Mouse (Mus musculus): ENCODE measurements around the gene Tex2. TPM values are rescaled to one million over a fixed set of nuclear protein-coding genes. Genes with fewer than 3 reads are reported as not detected.
"Not testable (repeated sequence)": the region's sequence is repeated elsewhere in the genome, so short reads cannot be mapped to it uniquely, and the experiment has no call there.

The Tex2 gene
- polyA plus RNA-seq, 1 experiment from 2014 or later = 14.2 TPM

GRCm38 (mm10) chr11:106642966-106643637 lies 29.9 kb upstream of the Tex2 start:
- ATAC-seq (replicated peaks; ENCODE audit: extremely low read depth, insufficient read depth, low FRiP score) = no peak
- H3K9ac ChIP-seq (ENCODE audit: low read length) = no peak overlapping the region
- no peaks in the 10 kb centered on the region for H3K27me3 ChIP-seq (ENCODE audit: control insufficient read depth, insufficient read depth, low read length)
- H3K9me3 ChIP-seq (replicated peaks; ENCODE audit: control insufficient read depth, low read length) = no peaks in the 10 kb centered on the region
- peaks cover 12% of the 10 kb centered on the region for H3K4me1 ChIP-seq (ENCODE audit: control insufficient read depth, insufficient read depth, low read length)
- no peak overlapping the region for H3K4me2 ChIP-seq (ENCODE audit: low read depth, low read length)
- H3K4me3 ChIP-seq (ENCODE audit: low read length) = no peak overlapping the region
- H3K36me3 ChIP-seq (ENCODE audit: control insufficient read depth, insufficient read depth) = no peaks in the 10 kb centered on the region
- no peak overlapping the region for H3K27ac ChIP-seq (ENCODE audit: low read length)
- WGBS = 77% methylated on average over 8 of the region's 8 CpGs

- Histone ChIP-seq H3K9me3 (replicated peaks; ENCODE audit: control insufficient read depth, low read length) (no peaks in the 10 kb centered on the region), H3K4me2 (ENCODE audit: low read depth, low read length) (no peak overlapping the region), H3K4me3 (ENCODE audit: low read length) (no peak overlapping the region), H3K27ac (ENCODE audit: low read length) (no peak overlapping the region), H3K4me1 (ENCODE audit: control insufficient read depth, insufficient read depth, low read length) (peaks cover 12% of the 10 kb centered on the region), H3K27me3 (ENCODE audit: control insufficient read depth, insufficient read depth, low read length) (no peaks in the 10 kb centered on the region), H3K36me3 (ENCODE audit: control insufficient read depth, insufficient read depth) (no peaks in the 10 kb centered on the region), H3K9ac (ENCODE audit: low read length) (no peak overlapping the region)
- WGBS = 45% methylated on average over 1 of the region's 1 CpGs
- ATAC-seq (replicated peaks; ENCODE audit: extremely low read depth, insufficient read depth, low FRiP score) = no peak
Measured at GRCm38 (mm10) chr11:106641580-106641979, 28.4 kb upstream of the Tex2 start.

- H3K27me3 ChIP-seq (ENCODE audit: control insufficient read depth, insufficient read depth, low read length) = no peaks in the 10 kb centered on the region
- H3K9ac ChIP-seq (ENCODE audit: low read length) = no peak overlapping the region
- H3K27ac ChIP-seq (ENCODE audit: low read length) = no peak overlapping the region
- H3K4me2 ChIP-seq (ENCODE audit: low read depth, low read length) = no peak overlapping the region; the same call in 1 of the 2 replicates
- ATAC-seq (replicated peaks; ENCODE audit: extremely low read depth, insufficient read depth, low FRiP score) = no peak
- no peaks in the 10 kb centered on the region for H3K9me3 ChIP-seq (replicated peaks; ENCODE audit: control insufficient read depth, low read length)
- H3K4me1 ChIP-seq (ENCODE audit: control insufficient read depth, insufficient read depth, low read length) = peaks cover 12% of the 10 kb centered on the region
- no peaks in the 10 kb centered on the region for H3K36me3 ChIP-seq (ENCODE audit: control insufficient read depth, insufficient read depth)
- WGBS = 7% methylated on average over 9 of the region's 9 CpGs
- H3K4me3 ChIP-seq (ENCODE audit: low read length) = no peak overlapping the region
Measured at GRCm38 (mm10) chr11:106640059-106640458, 26.8 kb upstream of the Tex2 start.

- Histone ChIP-seq H3K27me3 (ENCODE audit: control insufficient read depth, insufficient read depth, low read length) (no peaks in the 10 kb centered on the region), H3K4me1 (ENCODE audit: control insufficient read depth, insufficient read depth, low read length) (peaks cover 12% of the 10 kb centered on the region), H3K4me3 (ENCODE audit: low read length) (no peak overlapping the region), H3K4me2 (ENCODE audit: low read depth, low read length) (no peak overlapping the region), H3K9me3 (replicated peaks; ENCODE audit: control insufficient read depth, low read length) (no peaks in the 10 kb centered on the region), H3K9ac (ENCODE audit: low read length) (no peak overlapping the region), H3K36me3 (ENCODE audit: control insufficient read depth, insufficient read depth) (no peaks in the 10 kb centered on the region), H3K27ac (ENCODE audit: low read length) (no peak overlapping the region)
- 18% methylated on average over 5 of the region's 5 CpGs for WGBS
- ATAC-seq (replicated peaks; ENCODE audit: extremely low read depth, insufficient read depth, low FRiP score) = 0 out of 2 replicates have a peak, but pooled peaks have one; percentile 42
Measured at GRCm38 (mm10) chr11:106639356-106639692, 26.1 kb upstream of the Tex2 start.

- H3K27ac ChIP-seq (ENCODE audit: low read length) = no peak overlapping the region
- H3K4me3 ChIP-seq (ENCODE audit: low read length) = no peak overlapping the region
- H3K9me3 ChIP-seq (replicated peaks; ENCODE audit: control insufficient read depth, low read length) = no peaks in the 10 kb centered on the region
- H3K4me2 ChIP-seq (ENCODE audit: low read depth, low read length) = no peak overlapping the region
- H3K36me3 ChIP-seq (ENCODE audit: control insufficient read depth, insufficient read depth) = no peaks in the 10 kb centered on the region
- H3K4me1 ChIP-seq (ENCODE audit: control insufficient read depth, insufficient read depth, low read length) = peaks cover 12% of the 10 kb centered on the region
- ATAC-seq (replicated peaks; ENCODE audit: extremely low read depth, insufficient read depth, low FRiP score) = no peak
- WGBS = 47% methylated on average over 9 of the region's 9 CpGs
- H3K27me3 ChIP-seq (ENCODE audit: control insufficient read depth, insufficient read depth, low read length) = no peaks in the 10 kb centered on the region
- no peak overlapping the region for H3K9ac ChIP-seq (ENCODE audit: low read length)
Measured at GRCm38 (mm10) chr11:106638551-106639355, 25.5 kb upstream of the Tex2 start.

GRCm38 (mm10) chr11:106637754-106638153 lies 24.5 kb upstream of the Tex2 start:
- Histone ChIP-seq H3K9me3 (replicated peaks; ENCODE audit: control insufficient read depth, low read length) (0 out of 2 replicates have a peak, but pooled peaks cover 2% of the 10 kb centered on the region), H3K4me1 (ENCODE audit: control insufficient read depth, insufficient read depth, low read length) (peaks cover 12% of the 10 kb centered on the region), H3K9ac (ENCODE audit: low read length) (no peak overlapping the region), H3K4me2 (ENCODE audit: low read depth, low read length) (no peak overlapping the region), H3K27ac (ENCODE audit: low read length) (no peak overlapping the region), H3K36me3 (ENCODE audit: control insufficient read depth, insufficient read depth) (no peaks in the 10 kb centered on the region), H3K4me3 (ENCODE audit: low read length) (no peak overlapping the region), H3K27me3 (ENCODE audit: control insufficient read depth, insufficient read depth, low read length) (no peaks in the 10 kb centered on the region)
- ATAC-seq (replicated peaks; ENCODE audit: extremely low read depth, insufficient read depth, low FRiP score) = no peak
- 41% methylated on average over 7 of the region's 7 CpGs for WGBS

- Histone ChIP-seq H3K4me3 (ENCODE audit: low read length) (no peak overlapping the region), H3K4me1 (ENCODE audit: control insufficient read depth, insufficient read depth, low read length) (peaks cover 12% of the 10 kb centered on the region), H3K9ac (ENCODE audit: low read length) (no peak overlapping the region), H3K36me3 (ENCODE audit: control insufficient read depth, insufficient read depth) (no peaks in the 10 kb centered on the region), H3K27ac (ENCODE audit: low read length) (no peak overlapping the region), H3K9me3 (replicated peaks; ENCODE audit: control insufficient read depth, low read length) (0 out of 2 replicates have a peak, but pooled peaks cover 7% of the 10 kb centered on the region), H3K27me3 (ENCODE audit: control insufficient read depth, insufficient read depth, low read length) (no peaks in the 10 kb centered on the region), H3K4me2 (ENCODE audit: low read depth, low read length) (no peak overlapping the region)
- no peak for ATAC-seq (replicated peaks; ENCODE audit: extremely low read depth, insufficient read depth, low FRiP score)
- WGBS = 41% methylated on average over 2 of the region's 2 CpGs
Measured at GRCm38 (mm10) chr11:106635946-106636345, 22.7 kb upstream of the Tex2 start.

- ATAC-seq (replicated peaks; ENCODE audit: extremely low read depth, insufficient read depth, low FRiP score); H3K27ac ChIP-seq (ENCODE audit: low read length); H3K4me2 ChIP-seq (ENCODE audit: low read depth, low read length); H3K4me1 ChIP-seq (ENCODE audit: control insufficient read depth, insufficient read depth, low read length); H3K36me3 ChIP-seq (ENCODE audit: control insufficient read depth, insufficient read depth); H3K9ac ChIP-seq (ENCODE audit: low read length); H3K9me3 ChIP-seq (replicated peaks; ENCODE audit: control insufficient read depth, low read length); H3K4me3 ChIP-seq (ENCODE audit: low read length); H3K27me3 ChIP-seq (ENCODE audit: control insufficient read depth, insufficient read depth, low read length): not testable (repeated sequence)
- 87% methylated on average over 3 of the region's 3 CpGs for WGBS
Measured at GRCm38 (mm10) chr11:106634175-106634574, 21.0 kb upstream of the Tex2 start.

- Histone ChIP-seq H3K27me3 (ENCODE audit: control insufficient read depth, insufficient read depth, low read length) (no peaks in the 10 kb centered on the region), H3K9ac (ENCODE audit: low read length) (no peak overlapping the region), H3K9me3 (replicated peaks; ENCODE audit: control insufficient read depth, low read length) (0 out of 2 replicates have a peak, but pooled peaks cover 7% of the 10 kb centered on the region), H3K4me3 (ENCODE audit: low read length) (no peak overlapping the region), H3K27ac (ENCODE audit: low read length) (no peak overlapping the region), H3K4me1 (ENCODE audit: control insufficient read depth, insufficient read depth, low read length) (no peaks in the 10 kb centered on the region), H3K36me3 (ENCODE audit: control insufficient read depth, insufficient read depth) (no peaks in the 10 kb centered on the region), H3K4me2 (ENCODE audit: low read depth, low read length) (no peak overlapping the region)
- ATAC-seq (replicated peaks; ENCODE audit: extremely low read depth, insufficient read depth, low FRiP score) = no peak
- 85% methylated on average over 2 of the region's 2 CpGs for WGBS
Measured at GRCm38 (mm10) chr11:106633456-106633855, 20.2 kb upstream of the Tex2 start.
